Mouse (Mus musculus) cerebellum, postnatal 4 days (tissue): ENCODE results near the gene Tmem253.
"Not testable (repeated sequence)": the region's sequence is repeated elsewhere in the genome, so short reads cannot be mapped to it uniquely, and the experiment has no call there.

ENCODE experiments used
- DNase-seq, 2 experiments: peaks; one replicate each; pipeline ENCODE4 v3.0.0; 2022; ENCODE audit warnings: low spot score in 2 of 2, mixed read lengths in 1 of 2

The Tmem253 gene

GRCm38 (mm10) chr14:52021568-52022212, 6.2 kb downstream of the Tmem253 start:
- no peak for DNase-seq

- DNase-seq, result no peak
These were observed 6.8 kb downstream of the Tmem253 start for GRCm38 (mm10) chr14:52022244-52022708.

- peak; percentile 81 to 90 for DNase-seq
These were observed 7.4 kb downstream of the Tmem253 start for GRCm38 (mm10) chr14:52022709-52023459.

GRCm38 (mm10) chr14:52024133-52024532, 8.7 kb downstream of the Tmem253 start:
- DNase-seq, result no peak

GRCm38 (mm10) chr14:52026342-52026741, 10.9 kb downstream of the Tmem253 start:
- DNase-seq, result no peak

- no peak for DNase-seq
These were observed 20.5 kb downstream of the Tmem253 start for GRCm38 (mm10) chr14:52035926-52036325.

GRCm38 (mm10) chr14:52039332-52039731, 23.9 kb downstream of the Tmem253 start:
- DNase-seq, result no peak

- not testable (repeated sequence) for DNase-seq
These were observed 26.9 kb downstream of the Tmem253 start, which contains the start of gene Olfr221 for GRCm38 (mm10) chr14:52042359-52042758. Gene Olfr221, minus strand, starts transcription at chr14:52042459.

GRCm38 (mm10) chr14:52043446-52043845, 28.0 kb downstream of the Tmem253 start:
- no peak for DNase-seq

GRCm38 (mm10) chr14:52044901-52045678, 29.6 kb downstream of the Tmem253 start:
- peak in 1 of 2 experiments; percentile 22 for DNase-seq

GRCm38 (mm10) chr14:52045966-52046565, 30.6 kb downstream of the Tmem253 start:
- DNase-seq, result no peak

GRCm38 (mm10) chr14:52052720-52053119, 37.3 kb downstream of the Tmem253 start:
- DNase-seq, result not testable (repeated sequence)

GRCm38 (mm10) chr14:52059982-52060381, 44.5 kb downstream of the Tmem253 start:
- DNase-seq, result no peak

- DNase-seq, result peak in 1 of 2 experiments; percentile 51
These were observed 45.3 kb downstream of the Tmem253 start for GRCm38 (mm10) chr14:52060800-52061199.

GRCm38 (mm10) chr14:52061798-52062197, 46.3 kb downstream of the Tmem253 start:
- DNase-seq, result no peak

- no peak for DNase-seq
These were observed 50.7 kb downstream of the Tmem253 start for GRCm38 (mm10) chr14:52066135-52066534.
